Mouse (Mus musculus): ENCODE results near the gene Map3k6.
A peak's percentile ranks its signal among the peaks of the same experiment; 100 is the strongest.

The Map3k6 gene

DNA sequence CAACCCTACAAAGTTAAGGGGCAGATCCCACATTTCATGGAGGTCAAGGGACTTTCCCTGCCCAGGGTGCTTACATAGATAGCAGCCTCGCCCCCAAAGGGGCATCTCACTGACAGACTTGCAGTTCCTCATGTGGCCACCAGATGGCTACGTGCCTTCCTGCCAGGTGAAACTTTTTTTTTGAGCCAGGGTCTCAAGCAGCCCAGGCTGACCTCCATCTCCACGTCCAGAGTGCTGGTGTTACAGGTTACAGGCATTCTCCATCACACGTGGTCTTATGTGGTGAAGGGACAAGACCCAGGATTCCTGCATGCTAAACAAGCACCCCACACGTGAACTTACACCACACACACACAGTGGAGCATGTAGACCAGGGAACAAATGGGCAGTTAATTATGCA lies 23.0 kb upstream of the Map3k6 start:
- DNase-seq, result peak; percentile 68

- DNase-seq, result no peak
Measured at GRCm38 (mm10) chr4:133218745-133219144, 21.9 kb upstream of the Map3k6 start.

DNA sequence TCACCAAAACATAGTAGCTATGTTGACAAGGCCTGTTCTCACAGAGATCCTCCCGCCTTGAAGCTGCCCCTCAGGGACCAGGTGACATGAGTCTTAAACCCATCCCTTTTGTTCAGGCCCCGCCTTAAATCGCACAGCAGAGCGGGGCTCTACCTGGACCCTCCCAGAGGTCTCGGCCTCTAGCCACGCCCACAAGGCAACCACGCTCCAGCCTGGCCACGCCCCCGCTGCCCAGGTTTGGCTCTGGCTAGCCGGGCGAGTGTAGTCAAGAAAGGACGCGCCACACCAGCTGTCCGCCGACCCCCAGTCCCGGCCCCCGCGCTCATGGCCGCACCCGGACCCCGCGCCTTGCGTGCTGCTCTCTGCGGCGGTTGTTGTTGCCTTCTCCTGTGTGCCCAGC lies 20.0 kb upstream of the Map3k6 start:
- no peak for DNase-seq

GRCm38 (mm10) chr4:133221701-133222100 lies 18.9 kb upstream of the Map3k6 start:
- no peak for DNase-seq

- no peak for DNase-seq
Measured at GRCm38 (mm10) chr4:133223875-133224274, 16.7 kb upstream of the Map3k6 start.

GRCm38 (mm10) chr4:133226073-133226472 lies 14.5 kb upstream of the Map3k6 start:
- DNase-seq, result no peak

DNA sequence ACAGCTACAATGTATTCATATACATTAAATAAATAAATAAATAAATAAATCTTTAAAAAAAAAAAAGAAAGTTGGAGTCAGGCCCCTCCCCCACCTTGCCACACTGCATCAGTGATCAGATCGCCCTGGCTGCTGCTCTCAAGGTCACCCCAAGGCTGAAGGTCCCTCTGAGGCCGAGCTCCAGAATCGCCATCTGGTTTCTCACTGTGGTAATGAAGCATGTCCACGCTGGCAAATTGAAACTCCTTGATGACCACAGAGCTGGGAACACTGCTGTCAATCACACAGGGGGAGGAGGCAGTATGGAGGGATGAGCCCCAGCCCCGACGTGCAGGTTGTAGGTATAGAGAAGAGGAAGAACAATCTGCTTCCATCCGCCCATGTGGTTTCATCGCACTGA lies 13.0 kb upstream of the Map3k6 start:
- no peak for DNase-seq

DNA sequence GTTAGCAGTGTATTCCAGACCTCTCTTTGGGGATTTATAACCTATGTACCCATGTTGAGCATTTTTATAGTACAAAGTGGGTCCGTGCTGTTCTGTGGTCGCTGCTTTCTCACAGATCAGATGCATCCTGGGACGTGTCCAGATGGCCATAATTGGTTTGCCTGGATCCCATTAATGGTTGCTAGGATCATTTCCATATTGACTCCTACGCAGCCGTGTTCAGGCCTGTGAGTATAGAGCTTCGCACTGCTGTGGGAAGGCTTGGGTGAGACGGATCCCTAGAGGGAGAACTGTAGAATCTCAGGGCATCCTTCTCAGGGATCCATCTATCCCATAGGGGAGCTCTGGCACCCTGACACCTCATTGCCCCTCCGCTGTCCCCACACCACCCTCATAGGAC lies 11.0 kb upstream of the Map3k6 start:
- DNase-seq, result no peak

DNA sequence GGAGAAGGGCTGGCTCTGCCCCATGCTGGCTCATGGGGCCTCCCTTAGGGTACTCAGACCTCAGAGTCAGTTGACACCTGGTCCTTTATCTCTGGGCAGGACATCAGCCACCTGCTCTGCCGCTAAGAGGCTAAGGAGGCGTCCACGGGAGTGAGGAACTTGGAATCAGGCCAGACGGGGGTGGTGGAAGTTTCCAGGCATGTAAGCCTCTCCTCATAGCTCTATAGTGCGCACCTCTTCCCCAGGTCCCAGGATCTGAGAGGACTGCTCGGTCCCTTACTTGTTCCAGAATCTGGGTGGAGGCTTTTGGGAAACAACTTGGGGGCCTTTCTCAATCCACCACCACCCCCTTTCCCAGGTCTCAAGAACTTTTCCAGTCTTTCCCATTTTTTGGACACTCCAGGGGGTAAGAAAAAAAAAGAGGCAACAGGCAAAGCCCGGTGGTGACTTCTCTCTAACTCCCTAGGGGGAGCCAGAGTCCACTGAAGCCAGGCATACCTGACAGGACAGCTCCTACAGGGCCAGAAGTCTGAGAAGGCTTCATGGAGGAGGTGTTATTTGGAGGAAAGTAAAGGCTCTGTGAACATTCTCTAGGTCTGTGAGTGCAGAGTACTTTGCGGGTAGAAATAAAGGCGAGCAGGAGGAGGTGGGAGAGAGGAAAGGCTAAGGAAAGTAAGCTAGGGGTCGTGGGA lies 7.2 kb upstream of the Map3k6 start:
- no peak for DNase-seq

GRCm38 (mm10) chr4:133234771-133235170 lies 5.8 kb upstream of the Map3k6 start:
- DNase-seq, result no peak

GRCm38 (mm10) chr4:133235415-133235814 lies 5.2 kb upstream of the Map3k6 start:
- no peak for DNase-seq

GRCm38 (mm10) chr4:133237911-133238310 lies 2.7 kb upstream of the Map3k6 start:
- no peak for DNase-seq

DNA sequence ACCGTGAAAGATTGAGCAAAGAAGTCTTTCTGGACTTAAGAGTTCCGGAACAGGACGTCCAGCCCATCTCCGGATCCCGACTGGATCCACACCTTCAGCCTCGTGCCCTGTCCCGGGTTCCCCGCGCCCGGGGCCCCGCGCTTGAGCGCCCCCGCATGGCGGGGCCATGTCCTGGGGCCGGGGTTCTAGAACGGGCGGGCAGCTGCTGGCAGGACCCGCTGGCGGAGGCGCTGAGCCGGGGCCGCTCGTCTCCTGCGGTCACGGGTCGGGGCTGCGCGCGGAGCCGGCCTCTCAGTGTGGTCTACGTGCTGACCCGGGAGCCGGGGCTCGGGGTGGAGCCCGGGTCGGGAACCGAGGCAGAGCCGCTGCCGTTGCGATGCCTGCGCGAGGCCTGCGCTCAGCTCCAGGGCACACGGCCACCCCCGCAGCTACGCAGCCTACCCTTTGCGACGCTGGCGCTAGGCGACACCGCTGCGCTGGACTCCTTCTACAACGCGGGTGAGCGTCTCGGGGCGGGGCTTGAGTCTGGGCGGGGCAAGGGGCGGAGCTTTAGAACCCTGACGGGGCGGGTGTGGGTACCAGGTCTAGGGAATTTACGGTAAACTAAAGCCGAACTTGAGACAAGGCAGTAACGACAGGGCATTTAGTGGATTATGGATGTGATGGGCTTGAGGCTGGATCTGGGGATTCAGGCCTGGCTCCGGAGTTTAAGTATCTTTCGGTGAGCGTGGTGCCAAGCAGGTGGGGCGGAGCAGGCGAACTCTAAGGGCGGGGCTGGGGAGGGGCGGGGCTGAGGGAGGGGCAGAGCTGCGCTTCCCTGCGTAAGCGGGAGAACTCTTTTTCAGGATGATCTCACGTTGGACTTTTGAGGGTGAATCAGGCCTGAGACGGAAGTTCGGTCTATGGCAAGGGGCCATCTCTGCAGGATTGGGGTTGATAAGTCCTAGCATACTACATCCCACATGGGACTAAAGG lies 603 bp downstream of the Map3k6 start:
- peak; percentile 79 for DNase-seq

- no peak for DNase-seq
Measured at GRCm38 (mm10) chr4:133241910-133242309, 1.3 kb downstream of the Map3k6 start.

DNA sequence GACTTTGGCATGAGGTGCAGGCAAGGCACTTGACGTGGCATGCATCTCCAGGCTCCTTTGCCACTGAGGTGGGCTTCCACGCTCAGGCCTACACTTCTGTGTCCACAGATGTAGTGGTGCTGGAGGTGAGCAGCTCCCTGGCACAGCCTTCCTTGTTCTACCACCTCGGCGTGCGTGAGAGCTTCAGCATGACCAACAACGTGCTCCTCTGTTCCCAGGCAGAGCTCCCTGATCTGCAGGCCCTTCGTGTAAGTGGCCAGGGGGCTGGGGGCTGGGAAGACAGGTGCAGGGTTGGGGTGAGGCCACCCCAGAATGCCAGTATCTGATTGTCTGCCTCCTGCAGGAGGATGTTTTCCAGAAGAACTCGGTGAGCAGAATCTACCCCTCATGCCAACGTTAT lies 2.1 kb downstream of the Map3k6 start:
- no peak for DNase-seq

DNA sequence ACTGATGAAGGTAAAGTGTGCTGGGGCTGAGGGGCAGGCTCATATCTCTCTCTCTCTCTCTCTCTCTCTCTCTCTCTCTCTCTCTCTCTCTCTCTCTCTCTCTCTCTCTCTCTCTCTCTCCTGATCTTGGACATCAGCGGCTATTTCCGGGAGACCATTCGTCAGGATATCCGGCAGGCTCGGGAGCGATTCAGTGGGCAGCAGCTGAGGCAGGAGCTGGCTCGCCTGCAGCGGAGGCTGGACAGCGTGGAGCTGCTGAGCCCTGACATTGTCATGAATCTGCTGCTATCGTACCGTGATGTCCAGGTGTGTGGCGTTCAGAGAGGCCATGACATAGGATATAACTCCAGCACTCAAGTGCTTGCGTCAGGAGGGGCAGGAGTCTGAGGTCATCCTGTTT lies 2.9 kb downstream of the Map3k6 start:
- no peak for DNase-seq

DNA sequence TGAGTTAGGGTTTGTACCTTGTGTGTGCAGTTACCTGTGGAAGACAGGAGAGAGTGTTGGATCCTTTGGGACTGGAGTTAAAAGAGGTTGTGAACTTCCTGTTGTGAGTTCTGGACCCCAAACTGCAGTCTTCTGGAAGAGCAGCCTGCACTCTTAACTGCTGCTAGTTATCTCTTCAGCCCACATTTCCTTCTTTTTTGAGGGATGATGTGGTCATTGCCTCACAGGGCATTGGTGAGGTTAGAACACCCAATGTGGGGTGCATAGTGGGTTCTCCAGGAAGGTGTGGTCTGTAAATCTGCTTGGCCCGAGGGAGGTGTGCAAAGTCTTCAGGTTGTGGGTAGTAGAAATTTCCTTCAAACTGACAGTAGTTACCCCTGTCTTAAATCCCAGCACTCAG lies 3.7 kb downstream of the Map3k6 start:
- DNase-seq, result no peak

DNA sequence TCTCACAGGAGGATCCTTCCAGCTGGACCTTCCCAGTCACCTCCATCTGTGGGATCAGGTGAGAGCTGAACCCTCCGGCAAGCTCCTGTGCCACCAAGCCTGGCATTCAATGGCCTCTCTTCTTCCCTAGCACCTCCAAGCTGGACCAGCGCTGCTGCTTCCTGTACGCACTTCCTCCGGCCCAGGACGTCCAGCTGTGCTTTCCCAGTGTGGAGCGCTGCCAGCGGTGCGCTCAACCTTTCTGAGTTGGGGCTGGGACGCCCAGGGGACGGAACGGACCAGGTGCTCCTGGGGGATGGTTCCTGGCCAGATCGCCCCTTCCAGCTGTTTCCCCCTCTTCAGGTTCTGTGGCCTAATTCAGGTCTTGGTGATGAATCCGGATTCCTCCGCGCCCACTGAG lies 6.5 kb downstream of the Map3k6 start:
- no peak for DNase-seq

DNA sequence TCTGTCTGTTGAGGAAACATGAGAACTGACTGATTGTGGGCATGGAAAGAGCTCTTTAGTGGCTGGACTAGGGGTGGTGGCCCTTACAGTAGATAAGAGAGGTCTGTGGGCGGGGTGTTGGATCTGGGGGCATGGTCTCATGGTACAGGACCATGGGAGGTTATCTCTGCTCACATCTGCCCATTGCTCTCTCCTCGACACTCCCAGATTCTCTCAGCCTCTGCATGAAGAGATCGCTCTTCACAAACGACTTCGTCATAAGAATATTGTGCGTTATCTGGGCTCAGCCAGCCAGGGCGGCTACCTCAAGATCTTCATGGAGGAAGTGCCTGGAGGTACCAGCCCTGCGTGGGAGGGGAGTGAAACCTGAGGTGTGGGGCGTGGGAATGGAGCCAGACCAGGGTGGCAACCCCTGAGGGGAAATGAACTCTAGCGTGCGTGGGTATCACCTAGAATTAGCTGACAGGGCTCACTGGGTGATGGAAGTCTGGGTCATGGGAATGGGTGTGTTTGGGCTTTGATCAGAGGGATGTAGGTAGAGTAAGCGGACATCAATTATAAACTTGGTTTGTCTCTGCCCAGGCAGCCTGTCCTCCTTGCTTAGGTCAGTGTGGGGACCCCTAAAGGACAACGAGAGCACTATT lies 7.3 kb downstream of the Map3k6 start:
- DNase-seq, result no peak

GRCm38 (mm10) chr4:133250609-133251008 lies 10.0 kb downstream of the Map3k6 start:
- DNase-seq, result peak; percentile 78

- no peak for DNase-seq
Measured at GRCm38 (mm10) chr4:133251214-133251613, 10.6 kb downstream of the Map3k6 start.

DNA sequence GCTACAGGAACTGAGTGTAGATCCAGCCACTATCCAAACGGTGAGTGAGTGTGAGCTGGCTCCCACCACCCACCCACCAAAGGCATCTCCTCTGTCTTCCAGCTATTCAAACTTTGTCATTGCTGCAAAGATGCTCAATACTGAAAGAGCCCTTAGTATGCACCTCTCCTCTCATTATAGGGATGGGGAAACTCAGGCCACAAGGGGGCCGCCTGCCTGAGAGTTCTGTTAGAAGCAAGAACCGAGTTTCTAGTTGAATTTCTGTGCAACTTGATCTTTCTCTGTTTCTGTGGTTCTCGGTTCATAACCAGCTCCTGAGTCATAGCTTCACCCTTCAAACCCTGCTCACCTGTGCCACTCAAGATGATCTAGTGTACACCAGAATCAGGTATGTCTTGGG lies 11.5 kb downstream of the Map3k6 start:
- no peak for DNase-seq

DNA sequence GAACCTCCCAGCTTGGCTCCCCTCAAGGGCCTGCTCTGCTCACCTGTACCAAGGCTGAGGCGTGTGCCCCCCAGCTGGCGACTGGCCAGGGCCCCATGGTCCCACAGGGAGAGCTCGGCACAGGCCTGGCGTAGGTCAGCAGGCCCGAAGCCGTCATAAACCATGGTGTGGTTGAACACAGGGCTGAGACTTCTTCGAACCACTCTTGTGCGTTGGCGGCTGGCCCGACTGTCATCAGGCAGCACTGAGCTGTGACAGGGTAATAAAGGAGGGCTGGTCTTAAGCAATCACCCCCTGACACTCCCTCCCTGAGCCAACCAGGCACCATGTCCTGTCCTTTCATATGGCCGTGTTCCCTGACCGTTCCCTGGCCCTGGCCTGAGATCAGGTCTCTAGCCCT lies 12.8 kb downstream of the Map3k6 start:
- no peak for DNase-seq

DNA sequence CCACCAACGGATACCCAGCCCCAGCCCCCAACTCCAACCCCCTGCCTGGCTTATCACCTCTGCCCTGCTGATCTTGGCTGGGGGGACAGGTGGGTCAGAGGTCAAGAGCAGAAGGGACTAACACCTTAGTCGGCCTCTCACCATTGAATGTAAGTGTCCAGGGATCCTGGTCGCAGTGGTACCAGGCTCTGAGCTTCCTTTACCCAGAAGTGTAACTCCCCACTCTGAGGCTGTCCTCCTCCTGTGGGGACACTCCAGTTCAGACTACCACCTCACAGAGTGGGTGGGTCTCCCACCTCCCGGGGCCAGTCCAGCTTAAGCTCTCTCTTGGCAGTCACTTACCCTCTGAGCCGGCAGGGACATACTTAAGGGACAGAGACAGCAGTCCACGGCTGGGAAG lies 14.8 kb downstream of the Map3k6 start:
- DNase-seq, result no peak
